Mouse (Mus musculus) lung, embryonic 14.5 days (tissue): Measurements from ENCODE around the gene Lmln. TPM values are rescaled to one million over a fixed set of nuclear protein-coding genes. Genes with fewer than 3 reads are reported as not detected.
A peak's percentile ranks its signal among the peaks of the same experiment; 100 is the strongest.
"Not testable (repeated sequence)": the region's sequence is repeated elsewhere in the genome, so short reads cannot be mapped to it uniquely, and the experiment has no call there.

ENCODE experiments used
- ATAC-seq: fragments of 200-750 bp; cut with Nextera tagmentation; 2 replicates; pipeline ENCODE4 v1.8.0; 2017; ENCODE audit warnings: mild to moderate bottlenecking, moderate TSS enrichment, moderate library complexity; ENCODE audit not compliant: insufficient read depth
- DNase-seq: peaks from one replicate; pipeline ENCODE4 v3.0.0-alpha.2; 2015
- H3K27ac ChIP-seq: fragments of 300-500 bp; sonication (generic); 2 replicates; pipeline ENCODE4 v1.5.1; 2014; ENCODE audit warnings: low read depth, mild to moderate bottlenecking, moderate library complexity
- H3K27me3 ChIP-seq: fragments of 300-500 bp; sonication (generic); 2 replicates; pipeline ENCODE4 v1.6.1; 2014; ENCODE audit warnings: low read length, control low read depth; ENCODE audit not compliant: insufficient read depth
- H3K36me3 ChIP-seq: fragments of 300-500 bp; sonication (generic); 2 replicates; pipeline ENCODE4 v1.6.1; 2014; ENCODE audit warnings: control low read depth; ENCODE audit not compliant: insufficient read depth
- H3K4me1 ChIP-seq: fragments of 300-500 bp; sonication (generic); 2 replicates; pipeline ENCODE4 v1.6.1; 2014; ENCODE audit warnings: antibody characterized with exemption, control low read depth; ENCODE audit not compliant: insufficient read depth
- H3K4me2 ChIP-seq: fragments of 300-500 bp; sonication (generic); 2 replicates; pipeline ENCODE4 v1.6.1; 2014; ENCODE audit warnings: mild to moderate bottlenecking
- H3K4me3 ChIP-seq: fragments of 300-500 bp; sonication (generic); 2 replicates; pipeline ENCODE4 v1.5.1; 2014; ENCODE audit warnings: low read depth, low read length
- H3K9ac ChIP-seq: fragments of 300-500 bp; sonication (generic); 2 replicates; pipeline ENCODE4 v1.6.1; 2014
- H3K9me3 ChIP-seq: fragments of 300-500 bp; sonication (generic); 2 replicates; pipeline ENCODE4 v1.6.1; 2016; ENCODE audit warnings: low read depth, low read length, control low read depth
- CTCF ChIP-seq: IDR thresholded peaks from 2 replicates; pipeline ENCODE4 v1.5.1; 2016; ENCODE audit warnings: antibody characterized with exemption, low read depth
- WGBS: fragments of 180-500 bp; shearing (Covaris S2); extraction: QIAGEN DNeasy Blood & Tissue Kit; methylation state at CpG from one replicate; pipeline ENCODE4 v1.1.7; 2014; 5-methylcytosine and 5-hydroxymethylcytosine counted together
- polyA plus RNA-seq: library from polyadenylated mRNA; unstranded; fragments of >200 nt; fragmentation: Nextera tagmentation; extraction: Ambion mirVana; gene quantifications from 2 replicates; pipeline ENCODE4 v1.2.1, GENCODE M21; 2014

Gene Lmln
- polyA plus RNA-seq, 1 experiment from 2014 or later: 3.8 TPM

GRCm38 (mm10) chr16:33163330-33164090, 101.2 kb downstream of the Lmln start:
- 68% methylated on average over 13 of the region's 13 CpGs for WGBS
- H3K4me3 ChIP-seq: no peak overlapping the region
- no peaks in the 10 kb centered on the region for H3K9me3 ChIP-seq
- H3K4me2 ChIP-seq: no peak overlapping the region
- ATAC-seq (no peak), DNase-seq (no peak)
- no peaks in the 10 kb centered on the region for H3K27me3 ChIP-seq
- H3K9ac ChIP-seq: no peak overlapping the region; the same call in 1 of the 2 replicates
- no peak for TF ChIP-seq CTCF
- H3K36me3 ChIP-seq: no peaks in the 10 kb centered on the region
- H3K4me1 ChIP-seq: no peaks in the 10 kb centered on the region
- H3K27ac ChIP-seq: no peak overlapping the region

- H3K9me3 ChIP-seq, H3K4me2 ChIP-seq, H3K27ac ChIP-seq, H3K36me3 ChIP-seq, H3K9ac ChIP-seq, H3K27me3 ChIP-seq, ATAC-seq, H3K4me1 ChIP-seq, H3K4me3 ChIP-seq: not testable (repeated sequence)
- peak; percentile 65 for DNase-seq
- peak; percentile 60 for TF ChIP-seq CTCF
- WGBS: 63% methylated on average over 6 of the region's 6 CpGs
Measured at GRCm38 (mm10) chr16:33166284-33166683, 104.0 kb downstream of the Lmln start.

GRCm38 (mm10) chr16:33167537-33167936, 105.2 kb downstream of the Lmln start:
- no peaks in the 10 kb centered on the region for H3K4me1 ChIP-seq
- no peak overlapping the region for H3K4me3 ChIP-seq
- ATAC-seq (no peak), DNase-seq (peak; percentile 22)
- H3K36me3 ChIP-seq: no peaks in the 10 kb centered on the region
- no peak overlapping the region for H3K4me2 ChIP-seq
- 40% methylated on average over 5 of the region's 5 CpGs for WGBS
- no peak overlapping the region for H3K9ac ChIP-seq
- no peaks in the 10 kb centered on the region for H3K27me3 ChIP-seq
- no peak overlapping the region for H3K27ac ChIP-seq
- H3K9me3 ChIP-seq: no peaks in the 10 kb centered on the region
- peak; percentile 62 for TF ChIP-seq CTCF

GRCm38 (mm10) chr16:33169471-33170034, 107.2 kb downstream of the Lmln start:
- DNase-seq (no peak), ATAC-seq (no peak)
- H3K27me3 ChIP-seq: no peaks in the 10 kb centered on the region
- no peaks in the 10 kb centered on the region for H3K4me1 ChIP-seq
- no peak overlapping the region for H3K4me2 ChIP-seq
- no peak overlapping the region for H3K27ac ChIP-seq
- no peak for TF ChIP-seq CTCF
- H3K36me3 ChIP-seq: no peaks in the 10 kb centered on the region
- no peak overlapping the region for H3K4me3 ChIP-seq
- no peaks in the 10 kb centered on the region for H3K9me3 ChIP-seq
- 75% methylated on average over 8 of the region's 8 CpGs for WGBS
- H3K9ac ChIP-seq: no peak overlapping the region

- Histone ChIP-seq H3K4me2 (no peak overlapping the region), H3K36me3 (no peaks in the 10 kb centered on the region), H3K27ac (no peak overlapping the region), H3K9ac (no peak overlapping the region), H3K27me3 (no peaks in the 10 kb centered on the region), H3K9me3 (no peaks in the 10 kb centered on the region), H3K4me1 (no peaks in the 10 kb centered on the region), H3K4me3 (no peak overlapping the region)
- no peak for DNase-seq
- no peak for TF ChIP-seq CTCF
- ATAC-seq: no peak
- 66% methylated on average over 9 of the region's 9 CpGs for WGBS
Measured at GRCm38 (mm10) chr16:33170716-33171587, 108.6 kb downstream of the Lmln start.

GRCm38 (mm10) chr16:33171800-33172199, 109.5 kb downstream of the Lmln start:
- 70% methylated on average over 6 of the region's 6 CpGs for WGBS
- H3K4me1 ChIP-seq: no peaks in the 10 kb centered on the region
- DNase-seq: no peak
- no peak overlapping the region for H3K4me2 ChIP-seq
- no peak overlapping the region for H3K27ac ChIP-seq
- no peaks in the 10 kb centered on the region for H3K9me3 ChIP-seq
- H3K36me3 ChIP-seq: no peaks in the 10 kb centered on the region
- H3K9ac ChIP-seq: no peak overlapping the region
- no peaks in the 10 kb centered on the region for H3K27me3 ChIP-seq
- ATAC-seq: no peak
- no peak overlapping the region for H3K4me3 ChIP-seq
- no peak for TF ChIP-seq CTCF

- Histone ChIP-seq H3K4me2 (no peak overlapping the region), H3K9me3 (no peaks in the 10 kb centered on the region), H3K27ac (no peak overlapping the region), H3K4me1 (no peaks in the 10 kb centered on the region), H3K36me3 (no peaks in the 10 kb centered on the region), H3K4me3 (no peak overlapping the region), H3K9ac (no peak overlapping the region), H3K27me3 (no peaks in the 10 kb centered on the region)
- no peak for TF ChIP-seq CTCF
- no peak for ATAC-seq
- 76% methylated on average over 5 of the region's 5 CpGs for WGBS
- no peak for DNase-seq
Measured at GRCm38 (mm10) chr16:33173151-33173550, 110.8 kb downstream of the Lmln start.
